Mouse (Mus musculus) fat pad, adult 2 months (tissue): Measurements from ENCODE around the gene Pla2g4f.
A peak's percentile ranks its signal among the peaks of the same experiment; 100 is the strongest.

Experiments
- DNase-seq: peaks from one replicate; pipeline ENCODE4 v3.0.0-alpha.2; 2011; ENCODE audit warnings: low read depth, low spot score; ENCODE audit errors: extremely low read depth

Pla2g4f gene

GRCm38 (mm10) chr2:120313976-120314375 lies at the start of gene Pla2g4f:
TSS of gene Pla2g4f (minus strand) at chr2:120314165.
- no peak for DNase-seq

DNA sequence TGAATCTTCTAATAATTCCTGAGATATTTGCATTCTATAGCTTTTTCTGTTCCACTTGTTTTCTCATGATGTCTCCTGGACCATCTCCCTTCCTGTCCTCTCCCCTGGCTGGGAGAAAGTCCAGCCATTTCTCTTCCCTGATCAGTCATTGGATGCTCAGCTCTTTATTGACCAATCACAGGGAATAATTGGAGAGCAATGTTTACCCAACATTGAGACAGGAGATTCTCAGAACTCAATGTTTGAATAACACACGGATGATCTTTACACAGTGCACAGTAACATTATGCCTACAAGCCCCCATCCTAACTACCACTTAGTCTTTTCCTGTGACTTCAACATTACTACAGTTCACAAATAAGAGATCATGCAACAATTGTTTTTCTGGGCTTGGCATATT lies 46.5 kb upstream of the Pla2g4f start:
- no peak for DNase-seq

DNA sequence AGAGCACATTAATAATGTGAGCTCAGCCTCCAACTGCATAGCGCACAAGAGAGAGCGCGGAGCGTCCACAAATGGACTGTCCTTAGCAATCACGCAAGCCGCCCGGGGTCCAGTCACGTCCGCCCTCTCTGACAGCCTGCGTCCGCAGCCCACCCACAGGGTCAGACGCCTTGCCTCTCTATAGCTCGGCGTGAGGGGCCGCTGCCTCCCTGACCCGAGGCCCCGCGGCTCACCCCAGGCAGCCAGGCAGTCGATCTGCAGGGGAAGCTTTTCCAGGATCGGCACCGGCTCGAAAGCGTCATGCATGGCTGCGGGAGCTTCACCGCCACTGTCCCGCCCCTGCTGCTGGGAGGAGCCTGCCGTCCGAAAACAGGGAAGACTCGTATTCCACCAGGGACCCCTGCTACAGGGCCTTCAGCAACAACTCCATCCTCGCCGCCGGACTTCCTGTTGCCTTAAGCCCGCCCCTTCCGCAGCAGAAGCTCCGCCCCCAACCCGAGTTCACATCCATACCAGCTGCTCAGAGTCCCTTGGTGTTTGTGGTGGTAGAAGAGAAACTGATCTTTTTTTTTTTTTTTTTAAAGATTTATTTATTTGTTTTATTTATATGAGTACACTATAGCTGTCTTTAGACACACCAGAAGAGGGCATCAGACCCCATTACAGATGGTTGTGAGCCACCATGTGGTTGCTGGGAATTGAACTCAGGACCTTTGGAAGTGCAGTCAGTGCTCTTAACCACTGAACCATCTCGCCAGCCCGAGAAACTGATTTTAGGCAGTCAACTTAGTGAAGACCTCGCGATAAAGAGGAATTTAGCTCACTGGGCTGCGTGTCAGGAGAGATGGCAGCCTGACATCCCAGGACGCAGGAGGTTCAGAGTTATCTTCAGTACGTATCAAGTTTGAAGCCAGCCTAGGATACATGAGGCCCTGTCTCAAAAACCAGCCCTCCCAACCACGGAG lies 39.0 kb upstream of the Pla2g4f start, which contains the start of gene Vps39:
Gene Vps39 (minus strand): TSS at position 456 of the 965 bp plus-strand sequence.
- DNase-seq, result peak; percentile 16

- no peak for DNase-seq
Observed at GRCm38 (mm10) chr2:120351321-120351720, 37.4 kb upstream of the Pla2g4f start.

DNA sequence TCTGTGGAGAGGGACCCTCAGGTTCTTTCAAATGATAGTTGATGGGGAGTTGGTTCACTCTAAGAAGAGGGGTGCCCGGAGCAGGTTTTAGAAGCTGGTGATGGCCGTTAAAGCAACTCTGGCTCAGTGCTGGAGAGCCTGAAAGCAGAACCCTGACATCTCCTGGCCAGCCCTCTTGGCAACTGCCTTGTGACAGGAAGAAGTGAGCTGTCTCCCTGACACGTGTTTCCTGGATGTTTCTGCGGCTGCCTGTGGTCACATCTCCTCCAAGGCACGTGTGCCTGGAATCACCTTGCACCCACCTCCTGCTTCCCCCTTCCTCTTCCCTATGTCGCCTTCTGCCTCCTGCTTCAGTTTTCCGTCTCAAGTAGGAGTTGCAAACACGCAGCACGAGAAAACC lies 34.2 kb upstream of the Pla2g4f start:
- no peak for DNase-seq

DNA sequence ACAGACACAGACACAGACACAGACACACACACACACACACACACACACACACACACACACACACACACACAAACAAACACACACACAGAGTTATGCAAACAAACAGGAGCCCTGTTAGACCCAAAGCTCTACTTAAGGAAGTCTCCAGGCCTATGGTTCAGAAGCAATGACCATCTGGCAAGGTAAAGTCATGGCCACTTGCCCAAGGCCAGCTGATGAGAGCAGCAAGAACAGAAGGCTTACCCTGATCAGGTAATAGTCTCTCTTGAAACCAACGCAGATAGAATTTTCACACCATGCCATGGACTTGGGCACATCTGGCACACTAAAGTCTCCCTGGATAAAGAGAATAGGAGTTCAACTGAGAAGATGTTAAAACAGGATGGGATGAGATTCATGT lies 27.8 kb upstream of the Pla2g4f start:
- DNase-seq, result no peak

DNA sequence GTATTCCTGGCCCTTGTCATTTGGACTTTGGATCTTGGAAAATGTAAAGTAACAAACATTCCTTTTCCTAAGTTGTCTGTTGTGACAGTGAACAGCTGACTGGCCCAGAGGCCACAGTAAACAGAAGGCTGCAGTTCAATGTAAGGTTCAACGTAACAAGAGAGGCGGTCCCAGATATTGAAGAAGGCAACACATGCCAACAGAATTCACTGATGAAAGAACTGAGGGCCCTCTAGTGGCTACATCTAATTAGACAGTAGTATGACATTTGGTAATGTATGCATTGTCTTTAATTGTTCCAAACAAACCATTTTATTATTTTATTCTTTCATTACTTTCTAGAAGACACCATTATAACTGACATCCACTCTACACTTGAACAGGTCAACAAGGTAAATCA lies 23.9 kb upstream of the Pla2g4f start:
- no peak for DNase-seq

DNA sequence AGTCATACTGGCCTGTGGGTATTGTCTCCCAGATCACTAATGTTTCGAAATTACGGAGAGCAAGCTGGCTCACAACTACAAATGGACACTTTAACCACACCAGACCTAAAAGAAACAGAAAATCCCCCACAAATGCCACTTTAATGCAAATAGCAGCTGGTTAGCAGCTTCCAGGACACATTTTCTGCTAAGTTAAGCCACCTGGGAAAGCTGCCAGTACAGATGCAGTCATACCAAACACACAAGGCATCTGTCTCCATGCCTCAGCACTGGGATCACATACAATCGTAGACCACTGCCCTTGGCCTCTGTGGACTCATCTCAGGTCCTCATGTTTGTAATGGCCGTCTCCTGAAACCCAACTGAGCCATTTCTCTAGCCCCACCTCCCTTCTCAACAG lies 17.6 kb upstream of the Pla2g4f start:
- DNase-seq, result no peak

DNA sequence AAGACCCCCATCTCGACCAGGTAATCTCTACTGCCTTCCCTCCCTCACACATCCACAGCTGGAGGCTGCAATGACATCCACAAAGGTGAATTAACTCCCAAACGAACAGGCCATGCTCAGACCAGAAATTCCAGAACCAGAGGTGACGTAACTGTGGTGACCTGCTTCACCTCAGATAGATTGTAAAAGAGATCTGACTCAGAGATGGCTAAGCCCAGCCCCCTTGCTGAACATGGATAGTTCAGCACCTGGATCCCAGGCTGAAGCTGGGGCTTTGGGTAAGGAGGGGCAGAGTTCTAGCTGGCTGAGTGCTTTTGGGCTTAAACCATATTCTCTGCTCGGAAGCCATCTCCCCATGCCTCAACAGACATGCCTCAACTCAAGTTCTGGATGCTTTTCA lies 1.1 kb upstream of the Pla2g4f start:
- peak; percentile 39 for DNase-seq

DNA sequence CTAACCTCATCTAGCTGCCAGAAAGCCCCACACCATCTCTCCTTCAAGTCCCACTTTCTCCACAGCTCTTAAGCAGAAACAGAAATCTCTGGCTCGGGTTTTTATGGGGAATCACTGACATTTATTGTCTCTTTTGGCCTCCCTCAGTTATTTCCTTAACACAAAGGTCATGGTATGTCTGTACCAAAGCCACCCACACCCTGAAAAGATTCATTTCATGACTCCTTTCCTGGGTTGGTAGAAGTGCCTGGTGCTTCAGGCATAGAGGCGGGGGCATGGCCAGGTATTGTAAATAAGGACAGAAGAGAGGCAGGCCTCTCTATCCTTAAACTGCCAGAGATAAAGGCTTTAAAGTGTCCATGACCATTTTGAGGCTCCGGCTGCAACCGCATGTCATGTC lies 522 bp upstream of the Pla2g4f start:
- DNase-seq, result no peak

DNA sequence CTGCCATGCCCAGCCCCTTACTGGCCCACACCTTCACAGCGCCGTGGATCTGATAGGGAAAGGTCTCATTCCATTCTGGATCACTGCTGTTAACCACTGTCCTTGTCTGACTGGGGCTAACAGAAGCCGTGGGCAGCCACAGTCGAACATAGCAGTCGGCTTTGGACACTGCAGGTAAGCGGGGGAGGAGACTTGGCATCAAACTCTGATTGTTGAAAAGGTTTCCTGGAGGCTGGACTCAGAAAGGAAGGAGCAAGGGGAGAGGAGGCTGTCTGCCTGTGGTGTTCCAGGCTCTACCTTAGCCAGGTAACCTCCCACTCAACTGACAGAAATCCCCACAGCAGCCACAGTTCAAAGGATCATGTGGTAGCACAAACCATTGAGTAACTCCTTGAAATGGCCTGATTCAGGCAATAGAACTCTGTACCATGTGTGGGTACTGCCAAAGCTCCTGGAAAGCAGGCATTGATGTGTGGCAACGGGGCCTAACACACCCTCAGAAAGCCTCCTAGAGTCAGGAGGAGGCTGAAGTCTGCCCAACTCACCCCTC lies 1.6 kb downstream of the Pla2g4f start:
- peak; percentile 92 for DNase-seq

GRCm38 (mm10) chr2:120304113-120304512 lies 9.9 kb downstream of the Pla2g4f start:
- no peak for DNase-seq

- no peak for DNase-seq
Observed at GRCm38 (mm10) chr2:120301076-120301475, 12.9 kb downstream of the Pla2g4f start.

- no peak for DNase-seq
Observed at GRCm38 (mm10) chr2:120299866-120300265, 14.1 kb downstream of the Pla2g4f start.

DNA sequence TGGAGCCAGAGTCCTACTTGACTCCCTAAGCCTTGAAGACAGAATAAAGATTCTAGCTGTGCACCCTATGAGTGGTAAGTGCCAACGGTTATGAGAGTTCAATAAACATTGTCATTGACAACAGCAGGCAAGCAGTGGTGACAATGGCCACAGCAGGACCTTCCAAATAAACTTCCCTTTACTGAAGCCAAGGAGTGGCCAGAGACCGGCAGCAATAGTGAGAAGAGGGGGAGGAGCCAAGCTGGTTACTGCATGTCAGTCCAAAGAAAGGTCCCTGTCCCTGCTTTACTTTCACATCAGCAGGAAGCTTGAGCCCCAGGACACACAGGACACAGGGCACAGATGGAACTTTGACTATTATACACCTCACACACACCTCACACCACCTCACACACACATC lies 17.8 kb downstream of the Pla2g4f start:
- DNase-seq, result no peak

DNA sequence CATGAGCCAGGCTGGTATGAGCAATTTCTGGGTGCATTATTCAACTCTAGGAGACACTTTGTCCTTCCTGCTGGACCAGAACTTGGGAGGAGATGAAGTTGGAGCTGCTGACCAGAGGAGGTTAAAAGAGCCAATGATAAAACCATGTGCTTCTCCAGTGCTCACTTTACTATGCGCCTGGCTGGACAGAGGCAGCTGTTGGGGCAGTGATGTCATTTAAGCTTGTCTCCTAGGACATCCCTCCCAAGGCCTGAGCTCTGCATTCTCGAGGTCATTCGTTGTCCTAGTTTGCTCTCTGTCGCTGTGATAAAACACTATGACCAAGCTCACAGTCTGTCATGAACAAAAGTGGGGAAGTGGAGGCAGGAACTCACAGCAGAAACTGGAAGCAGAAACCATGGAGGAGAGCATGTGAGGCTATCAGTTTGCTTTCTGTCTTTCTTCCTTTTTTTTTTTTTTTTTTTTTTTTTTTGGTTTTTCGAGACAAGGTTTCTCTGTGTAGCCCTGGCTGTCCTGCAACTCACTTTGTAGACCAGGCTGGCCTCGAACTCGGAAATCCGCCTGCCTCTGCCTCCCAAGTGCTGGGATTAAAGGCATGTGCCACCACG lies 22.4 kb downstream of the Pla2g4f start:
- no peak for DNase-seq

GRCm38 (mm10) chr2:120288995-120289394 lies 25.0 kb downstream of the Pla2g4f start, which contains the start of gene Pla2g4d:
TSS of gene Pla2g4d (minus strand) at chr2:120289197.
- no peak for DNase-seq

GRCm38 (mm10) chr2:120288401-120288800 lies 25.6 kb downstream of the Pla2g4f start:
- DNase-seq, result no peak

DNA sequence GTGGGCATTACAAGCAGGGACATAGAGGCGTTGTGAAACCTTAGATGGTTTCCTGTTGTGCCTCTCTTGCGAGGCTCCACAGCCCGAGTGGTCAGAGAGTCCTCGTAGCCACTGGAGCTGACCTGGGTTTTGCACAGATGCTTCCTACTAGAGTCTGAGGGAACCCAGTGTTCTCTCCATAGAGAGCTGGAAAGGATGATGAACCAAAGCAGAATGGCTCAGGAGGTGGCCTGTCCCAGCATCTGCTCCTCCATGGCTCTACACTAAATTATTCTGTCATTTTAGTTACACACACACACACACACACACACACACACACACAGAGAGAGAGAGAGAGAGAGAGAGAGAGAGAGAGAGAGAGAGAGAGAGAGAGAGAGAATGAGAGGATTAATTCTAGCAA lies 28.3 kb downstream of the Pla2g4f start:
- DNase-seq, result no peak

GRCm38 (mm10) chr2:120284705-120285104 lies 29.3 kb downstream of the Pla2g4f start:
- peak; percentile 34 for DNase-seq

- DNase-seq, result no peak
Observed at GRCm38 (mm10) chr2:120284094-120284493, 29.9 kb downstream of the Pla2g4f start.

DNA sequence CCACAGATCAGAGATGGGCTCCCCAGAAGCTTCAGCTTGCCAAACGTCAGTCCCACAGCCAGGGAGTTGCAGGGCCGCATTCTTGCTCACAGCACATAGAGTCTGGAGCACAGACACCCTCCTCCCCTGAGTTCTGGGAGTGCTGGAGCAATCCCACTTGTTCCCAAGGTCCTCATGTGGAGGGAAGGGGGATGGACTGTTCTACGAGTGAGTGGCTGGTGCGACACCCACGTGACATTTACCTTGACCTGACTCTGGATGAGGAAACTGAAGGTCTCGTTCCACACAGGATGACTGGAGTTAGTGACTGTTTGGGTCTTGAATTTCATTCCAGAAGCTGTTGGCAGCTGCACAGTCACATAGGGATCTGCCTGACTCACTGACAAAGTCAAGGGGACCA lies 30.4 kb downstream of the Pla2g4f start:
- DNase-seq, result peak; percentile 36
